Mouse (Mus musculus): ENCODE results near the gene Spice1. TPM values are rescaled to one million over a fixed set of nuclear protein-coding genes. Genes with fewer than 3 reads are reported as not detected.

The Spice1 gene
- polyA plus RNA-seq, 1 experiment from 2014 or later: 14.9 TPM

DNA sequence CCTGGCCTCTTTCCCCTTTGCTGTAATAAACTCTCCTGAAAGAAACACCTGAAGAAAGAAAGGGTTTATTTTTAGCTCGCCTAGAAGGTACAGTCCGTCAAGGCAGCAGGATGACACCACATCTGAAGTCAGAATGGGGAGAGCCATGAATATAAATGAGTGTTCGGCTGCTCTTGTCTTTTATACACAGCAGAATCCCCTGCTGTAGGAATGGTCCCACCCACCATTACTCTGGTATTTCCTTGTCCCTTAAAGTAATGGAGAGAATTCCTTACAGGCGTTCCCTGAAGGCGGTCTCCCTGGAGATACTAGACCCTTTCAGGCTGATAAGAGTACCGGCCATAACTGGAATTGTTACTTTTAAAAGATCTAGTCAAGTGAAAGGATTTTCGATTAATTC, 83.1 kb downstream of the Spice1 start:
- H3K36me3 ChIP-seq: no peaks in the 10 kb centered on the region
- H3K27me3 ChIP-seq: no peaks in the 10 kb centered on the region
- peak overlapping the region; percentile 5; the same call in 1 of the 2 replicates for H3K4me2 ChIP-seq (replicated peaks)
- no peak overlapping the region for H3K9ac ChIP-seq (replicated peaks)
- WGBS: 43% methylated on average over 7 of the region's 7 CpGs
- 0 out of 2 replicates have a peak, but pooled peaks cover 5% of the 10 kb centered on the region for H3K4me1 ChIP-seq (replicated peaks)
- ATAC-seq: peak; percentile 77
- no peak overlapping the region for H3K27ac ChIP-seq
- no peak overlapping the region for H3K4me3 ChIP-seq (replicated peaks)
- H3K9me3 ChIP-seq: no peaks in the 10 kb centered on the region

DNA sequence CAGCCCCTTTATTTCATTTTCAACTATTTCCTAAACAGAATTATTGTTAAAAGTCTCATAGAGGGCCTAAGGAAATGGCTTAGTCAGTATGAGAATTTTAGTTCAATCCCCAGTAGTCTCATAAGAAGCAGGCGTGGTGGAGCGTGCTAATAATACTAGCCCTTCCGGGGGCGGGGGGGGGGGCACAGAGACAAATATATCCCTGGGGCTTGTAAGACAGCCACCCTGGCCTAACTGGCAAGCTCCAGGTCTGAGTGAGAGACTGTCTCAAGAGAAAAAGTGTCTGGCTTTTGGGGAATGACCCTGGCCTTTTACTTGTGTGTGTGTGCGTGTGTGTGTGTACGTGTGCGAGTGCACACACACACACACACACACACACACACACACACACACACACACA, 88.0 kb downstream of the Spice1 start:
- H3K4me3 ChIP-seq (replicated peaks): no peak overlapping the region
- no peaks in the 10 kb centered on the region for H3K9me3 ChIP-seq
- no peaks in the 10 kb centered on the region for H3K36me3 ChIP-seq
- WGBS: 78% methylated on average over 5 of the region's 7 CpGs
- no peak overlapping the region for H3K9ac ChIP-seq (replicated peaks)
- H3K4me2 ChIP-seq (replicated peaks): no peak overlapping the region
- no peaks in the 10 kb centered on the region for H3K27me3 ChIP-seq
- no peak for ATAC-seq
- H3K4me1 ChIP-seq (replicated peaks): 0 out of 2 replicates have a peak, but pooled peaks cover 3% of the 10 kb centered on the region
- no peak overlapping the region for H3K27ac ChIP-seq

DNA sequence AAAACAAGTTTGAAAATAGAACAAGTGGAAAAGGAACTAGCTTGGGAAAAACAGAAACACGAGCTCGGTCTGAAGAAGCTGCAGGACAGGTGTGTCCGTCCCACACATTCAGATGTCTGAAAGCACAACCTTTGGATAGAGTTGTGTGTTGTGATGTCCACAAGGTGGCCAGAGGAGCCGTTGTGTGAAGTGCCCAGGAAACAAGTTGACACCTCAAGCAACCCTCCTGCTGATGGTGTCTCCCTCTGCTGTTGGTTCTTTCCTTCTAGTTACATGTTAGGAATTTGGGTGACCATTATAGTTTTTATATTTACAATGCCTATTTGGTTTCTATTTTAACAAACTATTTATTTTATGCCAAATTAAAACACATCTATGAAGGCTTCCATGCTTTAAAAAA, 88.6 kb downstream of the Spice1 start:
- no peaks in the 10 kb centered on the region for H3K4me1 ChIP-seq (replicated peaks)
- H3K36me3 ChIP-seq: no peaks in the 10 kb centered on the region
- H3K27me3 ChIP-seq: no peaks in the 10 kb centered on the region
- no peak overlapping the region for H3K4me3 ChIP-seq (replicated peaks)
- H3K4me2 ChIP-seq (replicated peaks): no peak overlapping the region
- no peaks in the 10 kb centered on the region for H3K9me3 ChIP-seq
- no peak overlapping the region for H3K9ac ChIP-seq (replicated peaks)
- WGBS: 71% methylated on average over 4 of the region's 4 CpGs
- no peak overlapping the region for H3K27ac ChIP-seq
- ATAC-seq: no peak

Other genes starting within 250 kb of the Spice1 start
- gene Atp6v1a, start 207.4 kb upstream of the Spice1 start, polyA plus RNA-seq (2015; fragmentation: Nextera tagmentation; extraction: Ambion mirVana): 84.8 and 88.7 TPM in 2 replicates
- gene Naa50, start 207.3 kb upstream of the Spice1 start, polyA plus RNA-seq (2015; fragmentation: Nextera tagmentation; extraction: Ambion mirVana): 71.2 and 74.9 TPM in 2 replicates
- 2.7 and 3.4 TPM in 2 replicates for gene Usf3, start 173.9 kb upstream of the Spice1 start, polyA plus RNA-seq (2015; fragmentation: Nextera tagmentation; extraction: Ambion mirVana)
- gene Sidt1, start 13.9 kb upstream of the Spice1 start, polyA plus RNA-seq (2015; fragmentation: Nextera tagmentation; extraction: Ambion mirVana): 3.3 and 3.5 TPM in 2 replicates
- gene Cfap44, start 47.7 kb downstream of the Spice1 start, polyA plus RNA-seq (2015; fragmentation: Nextera tagmentation; extraction: Ambion mirVana): 2.9 and 4.2 TPM in 2 replicates
- 22.5 and 27.3 TPM in 2 replicates for gene Boc, start 211.8 kb downstream of the Spice1 start, polyA plus RNA-seq (2015; fragmentation: Nextera tagmentation; extraction: Ambion mirVana)